Mouse (Mus musculus): ENCODE measurements around the gene Hmgcs2. TPM values are rescaled to one million over a fixed set of nuclear protein-coding genes. Genes with fewer than 3 reads are reported as not detected.

Hmgcs2 gene
- not detected in 2 replicates for total RNA-seq (2017)

GRCm38 (mm10) chr3:98280204-98280932, at the start of gene Hmgcs2:
TSS of gene Hmgcs2 (plus strand) at chr3:98280435.
- no peak for ATAC-seq (ENCODE audit: extremely low read depth, insufficient number of reproducible peaks, low FRiP score, poor library complexity, severe bottlenecking)

GRCm38 (mm10) chr3:98233504-98233903, 46.7 kb upstream of the Hmgcs2 start:
- ATAC-seq (ENCODE audit: extremely low read depth, insufficient number of reproducible peaks, low FRiP score, poor library complexity, severe bottlenecking), result no peak

GRCm38 (mm10) chr3:98236266-98236665, 44.0 kb upstream of the Hmgcs2 start:
- ATAC-seq (ENCODE audit: extremely low read depth, insufficient number of reproducible peaks, low FRiP score, poor library complexity, severe bottlenecking), result no peak

- ATAC-seq (ENCODE audit: extremely low read depth, insufficient number of reproducible peaks, low FRiP score, poor library complexity, severe bottlenecking), result no peak
Observed at GRCm38 (mm10) chr3:98237240-98237639, 43.0 kb upstream of the Hmgcs2 start.

- no peak for ATAC-seq (ENCODE audit: extremely low read depth, insufficient number of reproducible peaks, low FRiP score, poor library complexity, severe bottlenecking)
Observed at GRCm38 (mm10) chr3:98238150-98238549, 42.1 kb upstream of the Hmgcs2 start.

- no peak for ATAC-seq (ENCODE audit: extremely low read depth, insufficient number of reproducible peaks, low FRiP score, poor library complexity, severe bottlenecking)
Observed at GRCm38 (mm10) chr3:98242051-98242450, 38.2 kb upstream of the Hmgcs2 start.

GRCm38 (mm10) chr3:98242458-98243037, 37.7 kb upstream of the Hmgcs2 start:
- ATAC-seq (ENCODE audit: extremely low read depth, insufficient number of reproducible peaks, low FRiP score, poor library complexity, severe bottlenecking), result no peak

GRCm38 (mm10) chr3:98245892-98246291, 34.3 kb upstream of the Hmgcs2 start:
- no peak for ATAC-seq (ENCODE audit: extremely low read depth, insufficient number of reproducible peaks, low FRiP score, poor library complexity, severe bottlenecking)

- ATAC-seq (ENCODE audit: extremely low read depth, insufficient number of reproducible peaks, low FRiP score, poor library complexity, severe bottlenecking), result no peak
Observed at GRCm38 (mm10) chr3:98246985-98247751, 33.1 kb upstream of the Hmgcs2 start.

- ATAC-seq (ENCODE audit: extremely low read depth, insufficient number of reproducible peaks, low FRiP score, poor library complexity, severe bottlenecking), result no peak
Observed at GRCm38 (mm10) chr3:98249378-98249777, 30.9 kb upstream of the Hmgcs2 start.

- no peak for ATAC-seq (ENCODE audit: extremely low read depth, insufficient number of reproducible peaks, low FRiP score, poor library complexity, severe bottlenecking)
Observed at GRCm38 (mm10) chr3:98249833-98250448, 30.3 kb upstream of the Hmgcs2 start.

- ATAC-seq (ENCODE audit: extremely low read depth, insufficient number of reproducible peaks, low FRiP score, poor library complexity, severe bottlenecking), result no peak
Observed at GRCm38 (mm10) chr3:98254059-98254458, 26.2 kb upstream of the Hmgcs2 start.

- ATAC-seq (ENCODE audit: extremely low read depth, insufficient number of reproducible peaks, low FRiP score, poor library complexity, severe bottlenecking), result no peak
Observed at GRCm38 (mm10) chr3:98254656-98255583, 25.3 kb upstream of the Hmgcs2 start.

GRCm38 (mm10) chr3:98258723-98259122, 21.5 kb upstream of the Hmgcs2 start:
- ATAC-seq (ENCODE audit: extremely low read depth, insufficient number of reproducible peaks, low FRiP score, poor library complexity, severe bottlenecking), result no peak

GRCm38 (mm10) chr3:98259271-98259751, 20.9 kb upstream of the Hmgcs2 start:
- ATAC-seq (ENCODE audit: extremely low read depth, insufficient number of reproducible peaks, low FRiP score, poor library complexity, severe bottlenecking), result no peak

GRCm38 (mm10) chr3:98260534-98260933, 19.7 kb upstream of the Hmgcs2 start:
- no peak for ATAC-seq (ENCODE audit: extremely low read depth, insufficient number of reproducible peaks, low FRiP score, poor library complexity, severe bottlenecking)

GRCm38 (mm10) chr3:98261415-98261814, 18.8 kb upstream of the Hmgcs2 start:
- no peak for ATAC-seq (ENCODE audit: extremely low read depth, insufficient number of reproducible peaks, low FRiP score, poor library complexity, severe bottlenecking)

GRCm38 (mm10) chr3:98262133-98262532, 18.1 kb upstream of the Hmgcs2 start:
- no peak for ATAC-seq (ENCODE audit: extremely low read depth, insufficient number of reproducible peaks, low FRiP score, poor library complexity, severe bottlenecking)

All from neutrophil, adult 5-6 weeks (primary cell).